Mouse (Mus musculus) midbrain, embryonic 10.5 days (tissue): ENCODE results near the gene Gm28374. TPM values are rescaled to one million over a fixed set of nuclear protein-coding genes. Genes with fewer than 3 reads are reported as not detected.
"Not testable (repeated sequence)": the region's sequence is repeated elsewhere in the genome, so short reads cannot be mapped to it uniquely, and the experiment has no call there.

ENCODE experiments used
- DNase-seq: peaks from one replicate; pipeline ENCODE4 v3.0.0-alpha.2; 2017; ENCODE audit warnings: low spot score
- H3K27ac ChIP-seq: fragments of 300-500 bp; sonication (generic); replicated peaks from 2 replicates; pipeline ENCODE4 v1.5.1; 2016; ENCODE audit warnings: mild to moderate bottlenecking
- H3K27me3 ChIP-seq: fragments of 300-500 bp; sonication (generic); 2 replicates; pipeline ENCODE4 v1.6.1; 2016; ENCODE audit warnings: low read depth, mild to moderate bottlenecking; ENCODE audit not compliant: poor library complexity, severe bottlenecking
- H3K36me3 ChIP-seq: fragments of 300-500 bp; sonication (generic); 2 replicates; pipeline ENCODE4 v1.6.1; 2016; ENCODE audit warnings: mild to moderate bottlenecking, moderate library complexity
- H3K4me1 ChIP-seq: fragments of 300-500 bp; sonication (generic); 2 replicates; pipeline ENCODE4 v1.6.1; 2016
- H3K4me3 ChIP-seq: fragments of 300-500 bp; sonication (generic); 2 replicates; pipeline ENCODE4 v1.5.1; 2016; ENCODE audit warnings: mild to moderate bottlenecking, moderate library complexity
- H3K9me3 ChIP-seq: fragments of 300-500 bp; sonication (generic); replicated peaks from 2 replicates; pipeline ENCODE4 v1.6.1; 2016; ENCODE audit warnings: mild to moderate bottlenecking
- WGBS: fragments of 180-500 bp; shearing (Covaris S2); methylation state at CpG from one replicate; pipeline ENCODE4 v1.1.7; 2016; 5-methylcytosine and 5-hydroxymethylcytosine counted together
- polyA plus RNA-seq: library from polyadenylated mRNA; unstranded; fragments of >200 nt; fragmentation: Nextera tagmentation; extraction: Ambion mirVana; gene quantifications from 2 replicates; pipeline ENCODE4 v1.2.1, GENCODE M21; 2016

Gene Gm28374
- polyA plus RNA-seq, 1 experiment from 2014 or later: 2.4 TPM

- H3K4me3 ChIP-seq: peak within 1 kb of the TSS; percentile 97
- peaks cover 43% of the 10 kb centered on the region for H3K36me3 ChIP-seq
- H3K4me1 ChIP-seq: peaks cover 31% of the 10 kb centered on the region
- H3K9me3 ChIP-seq: no peaks in the 10 kb centered on the region
- DNase-seq: peak; percentile 92
- H3K27ac ChIP-seq: peak within 1 kb of the TSS; percentile 99
- under 1% methylated on average over 65 of the region's 65 CpGs for WGBS
- no peaks in the 10 kb centered on the region for H3K27me3 ChIP-seq
These were observed 35.5 kb downstream of the Gm28374 start, which contains the start of gene Syvn1 for GRCm38 (mm10) chr19:6046294-6047153. Gene Syvn1 (plus strand): TSS chr19:6046576.

- no peak for DNase-seq
- WGBS: 25% methylated on average over 20 of the region's 20 CpGs
These were observed 36.4 kb downstream of the Gm28374 start for GRCm38 (mm10) chr19:6045366-6046293.

GRCm38 (mm10) chr19:6044102-6044501, 38.0 kb downstream of the Gm28374 start:
- not testable (repeated sequence) for H3K27ac ChIP-seq, H3K9me3 ChIP-seq, H3K4me3 ChIP-seq, DNase-seq, H3K27me3 ChIP-seq
- Histone ChIP-seq H3K4me1 (peaks cover 33% of the 10 kb centered on the region), H3K36me3 (peaks cover 19% of the 10 kb centered on the region)
- 73% methylated on average over 4 of the region's 4 CpGs for WGBS

More at GRCm38 (mm10) chr19:6045366-6046293, 36.4 kb downstream of the Gm28374 start:
- H3K27ac ChIP-seq: peak overlapping the region; percentile 99
- no peaks in the 10 kb centered on the region for H3K27me3 ChIP-seq
- peak overlapping the region; percentile 97 for H3K4me3 ChIP-seq
- no peaks in the 10 kb centered on the region for H3K9me3 ChIP-seq
- peaks cover 34% of the 10 kb centered on the region for H3K36me3 ChIP-seq
- H3K4me1 ChIP-seq: peaks cover 33% of the 10 kb centered on the region

DNA sequence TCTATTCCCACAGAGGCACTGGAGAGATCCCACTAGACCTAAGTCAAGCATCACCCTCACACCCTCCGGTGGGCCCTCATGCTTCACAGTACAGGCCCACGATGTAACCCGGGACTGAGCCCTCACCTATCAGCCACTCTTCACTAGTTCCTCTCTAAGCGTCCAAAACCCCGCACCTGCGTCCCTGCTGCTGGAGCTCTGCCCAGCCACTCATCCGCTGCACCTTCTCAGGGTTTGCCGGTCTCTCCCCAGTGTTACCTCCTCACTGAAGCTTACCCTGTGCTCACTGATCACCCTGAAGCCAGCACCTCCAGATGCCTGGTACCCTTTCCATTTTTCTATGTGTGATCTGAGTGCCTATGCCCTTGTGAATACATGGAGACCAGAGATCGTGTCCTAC, 39.8 kb downstream of the Gm28374 start:
- Histone ChIP-seq H3K9me3 (no peaks in the 10 kb centered on the region), H3K36me3 (peaks cover 5% of the 10 kb centered on the region), H3K4me1 (peaks cover 21% of the 10 kb centered on the region), H3K27me3 (no peaks in the 10 kb centered on the region), H3K27ac (peak overlapping the region; percentile 28; the same call in 1 of the 2 replicates), H3K4me3 (no peak overlapping the region)
- DNase-seq: no peak
- WGBS: 81% methylated on average over 9 of the region's 9 CpGs

DNA sequence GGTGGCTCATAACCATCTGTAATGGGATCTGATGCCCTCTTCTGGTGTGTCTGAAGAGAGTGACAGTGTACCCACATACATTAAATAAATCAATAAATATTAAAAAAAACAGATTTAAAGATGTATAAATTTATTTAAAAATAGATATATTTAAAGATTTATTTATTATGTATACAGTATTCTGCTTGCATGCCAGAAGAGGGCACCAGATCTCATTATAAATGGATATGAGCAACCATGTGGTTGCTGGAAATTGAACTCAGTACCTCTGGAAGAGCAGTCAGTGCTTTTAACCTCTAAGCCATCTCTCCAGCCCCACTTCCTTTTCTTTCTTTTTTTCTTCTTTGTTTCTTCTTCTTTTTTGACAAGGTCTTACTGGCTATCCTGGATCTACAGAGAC, 42.1 kb downstream of the Gm28374 start:
- H3K4me3 ChIP-seq: no peak overlapping the region
- peaks cover 5% of the 10 kb centered on the region for H3K36me3 ChIP-seq
- no peaks in the 10 kb centered on the region for H3K9me3 ChIP-seq
- no peak overlapping the region for H3K27ac ChIP-seq
- H3K27me3 ChIP-seq: no peaks in the 10 kb centered on the region
- no peak for DNase-seq
- H3K4me1 ChIP-seq: peaks cover 11% of the 10 kb centered on the region

GRCm38 (mm10) chr19:6038326-6038725, 43.7 kb downstream of the Gm28374 start:
- no peaks in the 10 kb centered on the region for H3K36me3 ChIP-seq
- peaks cover 9% of the 10 kb centered on the region; the same call in 1 of the 2 replicates for H3K4me1 ChIP-seq
- H3K4me3 ChIP-seq: no peak overlapping the region
- no peak overlapping the region for H3K27ac ChIP-seq
- WGBS: 87% methylated on average over 7 of the region's 7 CpGs
- no peaks in the 10 kb centered on the region for H3K9me3 ChIP-seq
- DNase-seq: no peak
- no peaks in the 10 kb centered on the region for H3K27me3 ChIP-seq

DNA sequence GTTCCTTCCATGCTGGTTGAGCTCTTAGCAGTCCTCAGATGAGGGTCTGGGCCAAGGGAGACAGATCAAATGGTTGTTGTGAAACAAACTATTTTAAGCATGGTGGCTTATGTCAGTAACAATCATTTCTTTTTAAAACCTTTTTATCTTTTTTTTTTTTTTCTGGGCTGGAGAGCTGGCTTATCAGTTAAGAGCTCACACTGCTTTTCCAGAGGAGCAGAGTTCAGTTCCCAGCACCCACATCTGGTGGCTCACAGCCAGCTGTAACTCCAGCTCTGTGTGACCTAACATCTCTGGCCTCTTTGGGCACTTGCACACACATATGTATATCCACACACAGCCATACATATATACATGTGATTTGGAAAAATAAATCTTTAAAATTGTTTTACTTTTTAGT, 44.4 kb downstream of the Gm28374 start:
- DNase-seq: no peak
- Histone ChIP-seq H3K4me1 (peaks cover 9% of the 10 kb centered on the region; the same call in 1 of the 2 replicates), H3K36me3 (no peaks in the 10 kb centered on the region), H3K9me3 (no peaks in the 10 kb centered on the region), H3K27ac (no peak overlapping the region), H3K4me3 (no peak overlapping the region), H3K27me3 (no peaks in the 10 kb centered on the region)

DNA sequence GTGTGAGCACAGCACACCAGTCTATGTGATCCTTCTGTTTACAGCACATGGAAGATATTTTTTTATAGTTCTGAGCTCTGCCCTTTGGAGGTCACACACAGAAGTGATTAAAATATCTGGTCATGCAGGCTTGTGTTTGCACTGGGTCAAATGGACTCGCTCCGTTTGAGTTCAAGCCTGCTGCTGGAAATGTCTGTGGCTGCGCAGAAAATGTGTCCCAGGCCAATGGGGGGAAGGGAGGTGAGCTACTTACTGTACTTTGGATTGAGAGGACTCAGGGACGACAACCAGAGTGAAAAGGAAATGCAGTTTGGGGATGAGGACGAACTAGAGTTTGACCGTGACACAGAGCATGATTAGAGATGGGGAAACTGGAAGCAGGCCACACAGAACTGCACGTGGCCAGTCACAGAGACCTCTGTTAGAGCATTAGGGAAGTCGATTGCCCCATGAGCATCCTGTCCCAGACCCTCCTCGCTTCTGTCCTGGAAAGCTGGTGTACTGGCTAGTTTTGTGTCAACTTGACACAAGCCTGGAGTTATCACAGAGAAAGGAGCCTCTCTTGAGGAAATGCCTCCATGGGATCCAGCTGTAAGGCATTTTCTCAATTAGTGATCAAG, 46.0 kb downstream of the Gm28374 start:
- WGBS: 78% methylated on average over 9 of the region's 9 CpGs

GRCm38 (mm10) chr19:6030520-6031280, 51.4 kb downstream of the Gm28374 start:
- no peak for DNase-seq
- Histone ChIP-seq H3K4me3 (no peak overlapping the region), H3K27ac (no peak overlapping the region), H3K36me3 (no peaks in the 10 kb centered on the region), H3K4me1 (no peaks in the 10 kb centered on the region), H3K27me3 (no peaks in the 10 kb centered on the region), H3K9me3 (no peaks in the 10 kb centered on the region)
- WGBS: 75% methylated on average over 14 of the region's 14 CpGs

More for the DNA sequence above, 46.0 kb downstream of the Gm28374 start:
- Histone ChIP-seq H3K4me3 (no peak overlapping the region), H3K9me3 (no peaks in the 10 kb centered on the region), H3K4me1 (no peaks in the 10 kb centered on the region), H3K36me3 (no peaks in the 10 kb centered on the region), H3K27me3 (no peaks in the 10 kb centered on the region), H3K27ac (no peak overlapping the region)
- no peak for DNase-seq

DNA sequence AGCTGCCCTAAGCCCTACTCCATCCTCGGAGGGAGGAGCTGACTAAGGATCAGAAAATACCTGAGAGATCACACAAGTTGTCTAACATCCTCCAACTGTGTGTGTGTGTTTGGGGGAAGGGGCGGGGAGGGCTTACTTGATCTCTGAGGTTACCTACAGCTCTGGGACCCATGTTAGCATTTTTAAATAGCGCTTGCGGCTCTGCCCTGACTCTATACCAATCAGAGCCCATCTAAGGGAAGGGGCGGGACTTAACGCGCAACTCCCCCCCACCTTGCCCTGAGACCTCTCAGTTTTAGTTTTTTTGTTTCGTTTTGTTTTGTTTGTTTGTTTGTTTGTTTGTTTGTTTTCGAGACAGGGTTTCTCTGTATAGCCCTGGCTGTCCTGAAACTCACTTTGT, 52.6 kb downstream of the Gm28374 start:
- no peaks in the 10 kb centered on the region for H3K4me1 ChIP-seq
- H3K36me3 ChIP-seq: no peaks in the 10 kb centered on the region
- H3K4me3 ChIP-seq: no peak overlapping the region
- WGBS: 79% methylated on average over 9 of the region's 9 CpGs
- no peak overlapping the region for H3K27ac ChIP-seq
- no peaks in the 10 kb centered on the region for H3K9me3 ChIP-seq
- no peak for DNase-seq
- no peaks in the 10 kb centered on the region for H3K27me3 ChIP-seq

DNA sequence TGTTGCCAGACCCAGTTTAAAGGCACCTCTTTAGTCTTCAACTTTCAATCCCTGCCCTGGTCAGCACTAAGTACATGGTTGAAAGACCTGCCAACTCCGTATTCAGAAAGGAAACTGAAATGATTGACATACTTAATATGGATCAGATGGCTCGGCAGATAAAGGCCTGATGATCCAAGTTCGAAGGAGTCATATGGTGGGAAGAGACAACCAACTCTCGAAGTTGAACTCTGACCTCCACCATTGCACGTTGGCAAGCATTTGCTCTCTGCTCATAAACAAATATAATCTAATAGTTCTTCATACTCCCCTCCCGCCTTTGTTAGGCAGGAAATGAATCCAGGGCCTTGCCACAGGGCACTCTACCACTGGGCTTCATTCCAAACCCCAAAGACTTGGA, 53.1 kb downstream of the Gm28374 start:
- no peak overlapping the region for H3K27ac ChIP-seq
- no peak for DNase-seq
- WGBS: 89% methylated on average over 6 of the region's 6 CpGs
- no peaks in the 10 kb centered on the region for H3K9me3 ChIP-seq
- no peaks in the 10 kb centered on the region for H3K27me3 ChIP-seq
- no peaks in the 10 kb centered on the region for H3K36me3 ChIP-seq
- no peaks in the 10 kb centered on the region for H3K4me1 ChIP-seq
- H3K4me3 ChIP-seq: no peak overlapping the region
